Mouse (Mus musculus) hindbrain, embryonic 10.5 days (tissue): ENCODE data around the gene Clcn6. TPM values are rescaled to one million over a fixed set of nuclear protein-coding genes. Genes with fewer than 3 reads are reported as not detected.

Source experiments
- DNase-seq: peaks from one replicate; pipeline ENCODE4 v3.0.0-alpha.2; 2017; ENCODE audit warnings: low spot score
- H3K27ac ChIP-seq: fragments of 300-500 bp; sonication (generic); 2 replicates; pipeline ENCODE4 v1.5.1; 2016; ENCODE audit warnings: mild to moderate bottlenecking, moderate library complexity
- H3K27me3 ChIP-seq: fragments of 300-500 bp; sonication (generic); 2 replicates; pipeline ENCODE4 v1.6.1; 2016; ENCODE audit warnings: mild to moderate bottlenecking; ENCODE audit not compliant: poor library complexity, insufficient read depth, severe bottlenecking
- H3K36me3 ChIP-seq: fragments of 300-500 bp; sonication (generic); 2 replicates; pipeline ENCODE4 v1.6.1; 2016; ENCODE audit warnings: mild to moderate bottlenecking, moderate library complexity
- H3K4me1 ChIP-seq: fragments of 300-500 bp; sonication (generic); replicated peaks from 2 replicates; pipeline ENCODE4 v1.6.1; 2016; ENCODE audit warnings: mild to moderate bottlenecking
- H3K4me3 ChIP-seq: fragments of 300-500 bp; sonication (generic); 2 replicates; pipeline ENCODE4 v1.5.1; 2016; ENCODE audit warnings: mild to moderate bottlenecking, moderate library complexity
- H3K9me3 ChIP-seq: fragments of 300-500 bp; sonication (generic); 2 replicates; pipeline ENCODE4 v1.6.1; 2016; ENCODE audit warnings: mild to moderate bottlenecking, moderate library complexity
- WGBS: fragments of 180-500 bp; shearing (Covaris S2); methylation state at CpG from one replicate; pipeline ENCODE4 v1.1.7; 2016; 5-methylcytosine and 5-hydroxymethylcytosine counted together
- polyA plus RNA-seq: library from polyadenylated mRNA; unstranded; fragments of >200 nt; fragmentation: Nextera tagmentation; extraction: Ambion mirVana; gene quantifications from 2 replicates; pipeline ENCODE4 v1.2.1, GENCODE M21; 2016

Gene Clcn6
- polyA plus RNA-seq = 13.9 and 17.8 TPM in 2 replicates

DNA sequence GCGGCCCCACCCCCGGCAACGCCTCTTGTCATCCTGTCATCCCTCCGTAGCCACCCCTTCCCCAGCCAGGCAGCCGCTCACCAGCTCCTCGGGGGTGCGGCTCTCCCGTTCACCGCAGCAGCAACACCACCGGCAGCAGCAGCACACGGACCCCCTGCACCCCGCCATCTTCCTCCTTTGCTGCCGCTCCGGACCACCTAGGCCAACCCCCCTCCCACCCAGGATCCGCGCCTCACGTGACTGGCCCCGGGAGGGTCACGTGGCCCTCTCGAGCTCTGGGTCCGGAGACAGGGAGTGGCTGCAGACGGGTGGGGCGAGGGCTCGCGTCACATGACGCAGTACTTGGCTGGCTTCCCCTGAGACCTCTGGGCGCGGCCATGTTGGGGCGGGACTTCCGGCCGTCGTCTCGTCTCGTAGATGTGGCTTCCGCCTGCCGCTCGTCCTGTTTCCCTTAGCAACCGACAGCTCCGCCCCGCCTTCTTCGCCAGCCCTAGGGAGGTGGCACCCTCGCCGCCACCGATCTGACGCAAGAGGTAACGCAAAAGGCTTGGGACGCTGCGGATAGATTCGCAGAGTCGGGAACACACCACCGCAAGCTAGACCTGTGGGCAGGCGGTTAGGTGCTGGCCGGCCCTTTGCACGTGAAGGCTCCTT, at the start of gene Clcn6, which contains the start of gene Mthfr:
Gene Clcn6 (minus strand): TSS at position 222 of the 654 bp plus-strand sequence.
Gene Mthfr (plus strand): TSS at position 478 of the 654 bp plus-strand sequence.
- Histone ChIP-seq H3K4me1 (peaks cover 58% of the 10 kb centered on the region), H3K27me3 (no peaks in the 10 kb centered on the region), H3K36me3 (peaks cover 46% of the 10 kb centered on the region), H3K27ac (peak within 1 kb of the TSS; percentile 91), H3K9me3 (no peaks in the 10 kb centered on the region), H3K4me3 (peak within 1 kb of the TSS; percentile 81)
- under 1% methylated on average over 54 of the region's 54 CpGs for WGBS
- DNase-seq = peak; percentile 100

DNA sequence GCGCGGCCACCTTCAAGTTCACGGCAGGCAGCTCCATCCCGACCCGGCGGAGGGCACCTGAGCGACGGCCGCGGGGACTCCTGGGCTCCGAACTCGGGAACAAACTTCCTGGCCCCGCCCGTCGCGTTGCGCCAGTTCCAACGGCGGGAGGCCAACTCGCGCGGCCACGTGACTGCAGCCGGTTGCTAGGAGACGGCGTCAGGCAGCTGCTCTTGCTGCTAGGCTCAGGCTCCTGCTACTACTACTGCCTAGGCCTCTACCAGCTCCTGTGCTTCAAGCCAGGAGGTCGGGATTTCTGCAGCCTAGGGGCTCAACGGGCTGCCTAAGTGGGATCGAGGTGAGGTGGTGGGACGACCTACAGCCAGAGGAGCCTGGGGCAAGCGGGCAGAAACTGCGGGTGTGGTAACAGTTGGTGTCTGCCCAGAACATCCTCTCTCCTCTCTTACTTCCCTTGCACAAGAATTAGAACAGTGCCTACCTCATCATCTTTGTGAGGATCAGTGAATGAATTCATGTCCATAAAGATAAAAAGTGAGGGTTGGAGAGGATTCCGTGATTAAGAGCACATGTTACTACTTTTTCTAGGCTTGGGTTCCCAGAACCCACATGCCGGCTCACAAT, 49.4 kb upstream of the Clcn6 start, which contains the start of gene Agtrap:
Gene Agtrap (minus strand): TSS at position 125 of the 621 bp plus-strand sequence.
- no peaks in the 10 kb centered on the region for H3K9me3 ChIP-seq
- DNase-seq = peak; percentile 94
- H3K27ac ChIP-seq = peak within 1 kb of the TSS; percentile 91
- H3K4me3 ChIP-seq = peak within 1 kb of the TSS; percentile 71
- H3K4me1 ChIP-seq = peaks cover 63% of the 10 kb centered on the region
- 5% methylated on average over 34 of the region's 34 CpGs for WGBS
- no peaks in the 10 kb centered on the region for H3K36me3 ChIP-seq
- peaks cover 9% of the 10 kb centered on the region; the same call in 1 of the 2 replicates for H3K27me3 ChIP-seq

DNA sequence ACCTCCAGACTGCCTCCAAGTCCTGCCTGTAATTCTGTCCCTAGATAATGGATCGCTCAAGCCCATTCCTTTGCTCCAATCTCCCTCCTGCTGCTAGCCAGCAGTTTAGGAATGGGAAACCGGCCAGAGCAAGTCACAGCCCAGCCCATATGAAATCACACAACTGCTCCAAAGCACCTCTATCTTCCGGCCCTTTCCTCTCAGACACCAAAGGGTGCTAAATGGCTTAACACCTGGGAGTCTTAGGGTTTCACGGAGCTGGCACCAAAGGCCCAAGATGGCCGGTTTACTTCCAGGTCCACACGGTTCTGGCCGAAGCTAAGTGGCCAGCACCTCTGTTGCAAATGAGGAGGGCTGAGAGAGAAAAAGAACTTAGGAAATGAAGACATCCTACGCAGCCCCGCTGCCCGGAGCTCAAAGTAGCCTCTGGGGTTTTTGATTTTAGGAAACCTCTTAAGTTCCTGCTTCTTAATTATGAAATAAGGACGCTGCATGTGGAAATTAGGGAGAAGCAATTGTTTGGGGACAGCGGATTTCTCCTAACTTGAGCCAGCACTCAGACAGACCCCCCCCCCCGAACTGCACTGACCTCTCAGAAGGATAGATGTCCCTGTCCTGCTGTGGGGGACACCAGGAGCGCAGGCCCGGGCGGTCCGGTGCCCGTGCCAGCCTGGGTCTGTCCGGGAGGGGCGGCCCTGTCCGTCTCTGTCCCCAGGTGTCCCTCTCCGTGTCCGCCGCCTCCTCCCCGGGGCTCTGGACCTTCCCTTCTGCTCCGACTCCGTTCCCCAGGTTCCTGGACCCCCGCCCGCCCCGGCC, 48.7 kb upstream of the Clcn6 start:
- Histone ChIP-seq H3K4me1 (peaks cover 69% of the 10 kb centered on the region), H3K27ac (peak overlapping the region; percentile 91), H3K9me3 (no peaks in the 10 kb centered on the region), H3K4me3 (peak overlapping the region; percentile 71), H3K36me3 (peaks cover under 1% of the 10 kb centered on the region), H3K27me3 (peaks cover 9% of the 10 kb centered on the region; the same call in 1 of the 2 replicates)
- peak; percentile 30 for DNase-seq
- 3% methylated on average over 30 of the region's 30 CpGs for WGBS

DNA sequence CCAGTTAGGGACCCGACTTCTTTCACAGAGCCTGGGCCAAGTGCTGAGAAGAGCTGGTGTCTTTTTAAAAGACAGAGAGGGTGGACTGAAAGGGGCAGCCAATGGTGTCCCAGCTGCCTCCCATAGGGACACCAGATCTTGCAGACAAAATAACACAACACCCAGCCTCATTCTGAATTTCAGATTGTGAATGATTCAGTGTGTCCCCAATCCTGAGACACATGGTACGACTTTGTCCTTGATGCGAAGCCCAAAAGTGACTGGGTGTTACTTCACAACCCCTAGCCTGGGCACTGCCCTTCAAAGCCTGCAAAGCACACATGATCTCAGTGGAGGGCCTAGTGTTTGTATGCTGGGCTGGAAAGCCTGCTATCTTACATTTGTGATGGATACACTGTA, 47.3 kb upstream of the Clcn6 start:
- H3K9me3 ChIP-seq = no peaks in the 10 kb centered on the region
- 68% methylated on average over 3 of the region's 3 CpGs for WGBS

DNA sequence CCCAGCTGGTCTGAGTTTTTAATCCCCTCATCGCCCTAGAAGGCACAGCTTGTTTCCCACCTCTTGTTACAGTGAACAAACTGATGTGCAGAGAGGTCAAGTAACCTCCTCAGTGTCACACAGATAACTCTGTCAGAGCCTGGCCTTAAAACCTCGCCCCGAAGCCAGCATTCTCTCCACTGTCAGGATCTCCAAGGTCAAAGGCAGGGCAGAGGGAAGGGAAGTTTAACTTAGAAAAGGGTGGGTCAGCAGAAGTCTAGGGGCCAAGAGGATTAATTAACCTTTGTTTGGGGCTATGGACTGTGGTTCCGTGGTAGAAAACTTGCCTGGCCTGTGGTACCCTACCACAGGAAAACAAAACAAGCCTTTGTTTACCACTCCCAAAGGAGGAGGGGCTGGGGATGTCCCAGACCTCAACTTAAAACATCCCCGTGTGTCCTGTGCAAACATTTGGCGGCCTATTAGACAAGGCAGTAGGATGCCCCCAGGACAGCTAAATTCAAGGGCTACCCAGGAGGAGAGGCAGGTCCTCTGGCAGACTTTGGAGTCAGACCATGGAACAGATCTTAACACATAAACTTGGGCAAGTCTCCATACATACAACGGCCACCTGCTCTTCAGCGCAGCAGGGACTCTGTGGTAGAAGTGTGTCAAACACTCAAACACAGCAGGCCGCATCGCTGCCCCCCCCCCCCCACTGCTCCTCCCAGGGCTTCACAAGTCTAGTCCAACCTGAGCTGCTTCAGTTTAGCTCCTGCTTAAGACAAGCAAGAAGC, 46.7 kb upstream of the Clcn6 start:
- H3K36me3 ChIP-seq = peaks cover 20% of the 10 kb centered on the region
- no peak for DNase-seq
- peaks cover 9% of the 10 kb centered on the region; the same call in 1 of the 2 replicates for H3K27me3 ChIP-seq
- 0 out of 2 replicates have a peak overlapping the region, but pooled peaks have one; percentile 9 for H3K4me3 ChIP-seq
- peak overlapping the region; percentile 41; the same call in 1 of the 2 replicates for H3K27ac ChIP-seq
- 38% methylated on average over 10 of the region's 10 CpGs for WGBS
- H3K9me3 ChIP-seq = no peaks in the 10 kb centered on the region
- peaks cover 72% of the 10 kb centered on the region for H3K4me1 ChIP-seq

More for the DNA sequence above, 47.3 kb upstream of the Clcn6 start:
- no peak for DNase-seq
- Histone ChIP-seq H3K4me3 (0 out of 2 replicates have a peak overlapping the region, but pooled peaks have one; percentile 9), H3K27ac (peak overlapping the region; percentile 41; the same call in 1 of the 2 replicates), H3K27me3 (peaks cover 9% of the 10 kb centered on the region; the same call in 1 of the 2 replicates), H3K4me1 (peaks cover 72% of the 10 kb centered on the region), H3K36me3 (peaks cover 14% of the 10 kb centered on the region)

DNA sequence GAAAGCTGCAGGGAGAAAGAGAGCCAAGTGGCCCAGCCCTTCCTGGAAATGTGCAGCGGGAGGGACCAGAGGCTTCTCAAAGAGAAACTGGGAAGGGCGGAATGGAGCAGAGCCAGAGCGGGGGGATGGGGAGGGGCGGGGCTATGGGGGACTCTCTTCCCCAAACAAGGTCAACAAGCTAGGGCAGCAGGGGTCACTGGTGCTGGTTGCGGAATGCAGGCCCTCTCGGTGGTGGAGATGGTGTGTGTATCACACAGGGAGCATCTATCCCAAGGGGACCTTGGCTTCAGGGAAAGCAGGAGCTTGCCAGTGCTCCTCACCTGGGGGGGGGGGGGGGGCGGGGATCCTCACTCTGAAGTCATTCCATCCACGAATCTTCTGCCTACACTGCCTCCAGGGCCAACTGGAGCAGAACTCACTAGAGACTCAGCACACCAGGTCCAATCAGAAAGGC, 45.7 kb upstream of the Clcn6 start:
- Histone ChIP-seq H3K4me1 (peaks cover 70% of the 10 kb centered on the region), H3K4me3 (peak overlapping the region; percentile 18; the same call in 1 of the 2 replicates), H3K27me3 (peaks cover 9% of the 10 kb centered on the region; the same call in 1 of the 2 replicates), H3K36me3 (peaks cover 30% of the 10 kb centered on the region), H3K27ac (peak overlapping the region; percentile 59; the same call in 1 of the 2 replicates), H3K9me3 (no peaks in the 10 kb centered on the region)
- WGBS = 6% methylated on average over 8 of the region's 8 CpGs
- peak; percentile 66 for DNase-seq

DNA sequence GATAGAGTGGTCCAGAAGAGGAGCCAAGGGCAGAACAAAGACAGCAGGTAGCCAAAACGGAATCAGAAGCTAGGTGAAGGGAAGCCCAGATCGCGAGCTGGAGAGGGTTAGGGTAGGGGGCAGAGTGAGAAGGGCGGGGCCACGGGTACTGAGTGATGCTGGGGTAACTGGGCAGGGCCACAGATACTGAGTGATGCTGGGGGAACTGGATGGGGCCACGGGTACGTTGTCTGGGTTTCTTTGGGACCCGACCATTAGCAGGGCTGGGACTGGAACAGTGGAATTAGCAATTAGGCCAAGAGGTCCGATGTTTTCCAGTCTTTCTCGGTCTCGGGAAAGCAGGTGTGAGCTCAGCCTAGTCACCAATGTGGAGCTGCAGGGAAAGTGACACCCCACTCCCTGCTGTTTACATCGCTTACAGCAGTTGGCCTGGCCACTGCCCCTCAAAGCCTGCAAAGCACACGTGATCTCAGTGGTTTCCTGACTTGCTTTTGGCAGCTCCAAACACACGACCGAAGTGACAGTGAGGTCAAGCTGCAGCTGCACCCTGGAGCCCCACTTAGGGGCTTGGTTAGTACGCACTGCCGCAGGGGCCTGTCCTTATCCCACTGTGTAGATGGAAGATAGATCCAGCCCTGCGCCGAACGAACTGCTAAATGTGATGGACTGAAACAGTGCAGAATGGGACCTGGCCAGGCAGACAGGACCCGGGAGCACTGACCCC, 44.7 kb upstream of the Clcn6 start:
- DNase-seq = no peak
- H3K9me3 ChIP-seq = no peaks in the 10 kb centered on the region
- 59% methylated on average over 21 of the region's 21 CpGs for WGBS
- H3K4me1 ChIP-seq = peaks cover 60% of the 10 kb centered on the region
- H3K27me3 ChIP-seq = peaks cover 9% of the 10 kb centered on the region; the same call in 1 of the 2 replicates
- H3K36me3 ChIP-seq = peaks cover 34% of the 10 kb centered on the region
- H3K4me3 ChIP-seq = no peak overlapping the region
- H3K27ac ChIP-seq = 0 out of 2 replicates have a peak overlapping the region, but pooled peaks have one; percentile 59

DNA sequence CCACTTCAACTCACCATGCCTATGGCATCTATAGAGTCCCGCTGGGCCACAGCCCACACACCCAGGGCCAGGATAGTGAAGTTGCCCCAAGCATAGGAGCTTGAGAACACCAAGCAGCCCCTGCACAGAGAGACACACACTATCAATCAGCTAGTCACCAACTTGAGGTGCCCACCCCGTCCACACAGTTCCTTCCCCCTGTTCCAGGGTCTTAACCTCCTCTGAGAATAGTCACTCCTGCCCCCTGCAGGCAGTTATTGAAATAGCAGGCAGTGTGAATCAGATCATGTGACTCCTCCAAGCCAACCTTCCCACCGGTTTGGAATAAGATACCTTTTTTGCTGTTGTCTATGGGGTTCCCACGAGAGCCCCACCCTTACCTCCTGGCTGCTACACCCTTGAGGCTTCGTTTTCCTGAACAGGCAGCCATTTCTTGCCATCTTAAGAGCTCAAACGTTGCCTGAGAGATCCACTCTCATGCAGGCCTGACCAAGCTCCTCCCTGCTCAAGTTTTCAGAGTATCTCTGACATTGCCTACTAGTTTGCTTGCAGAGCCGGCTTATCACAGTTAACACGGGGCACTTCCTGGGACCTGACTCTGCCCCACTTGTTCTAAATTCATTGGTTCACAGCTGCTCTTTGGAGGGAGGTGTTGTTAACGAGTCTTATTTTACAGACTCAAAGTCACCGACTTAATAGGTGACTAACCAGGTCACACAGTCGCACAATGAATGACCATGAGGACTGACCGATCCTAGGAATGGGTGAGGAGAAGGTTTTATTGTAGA, 43.8 kb upstream of the Clcn6 start:
- H3K27ac ChIP-seq = no peak overlapping the region
- no peaks in the 10 kb centered on the region for H3K9me3 ChIP-seq
- no peak overlapping the region for H3K4me3 ChIP-seq
- 55% methylated on average over 12 of the region's 12 CpGs for WGBS
- peaks cover 34% of the 10 kb centered on the region for H3K36me3 ChIP-seq
- DNase-seq = peak; percentile 71
- peaks cover 9% of the 10 kb centered on the region; the same call in 1 of the 2 replicates for H3K27me3 ChIP-seq
- peaks cover 56% of the 10 kb centered on the region for H3K4me1 ChIP-seq

DNA sequence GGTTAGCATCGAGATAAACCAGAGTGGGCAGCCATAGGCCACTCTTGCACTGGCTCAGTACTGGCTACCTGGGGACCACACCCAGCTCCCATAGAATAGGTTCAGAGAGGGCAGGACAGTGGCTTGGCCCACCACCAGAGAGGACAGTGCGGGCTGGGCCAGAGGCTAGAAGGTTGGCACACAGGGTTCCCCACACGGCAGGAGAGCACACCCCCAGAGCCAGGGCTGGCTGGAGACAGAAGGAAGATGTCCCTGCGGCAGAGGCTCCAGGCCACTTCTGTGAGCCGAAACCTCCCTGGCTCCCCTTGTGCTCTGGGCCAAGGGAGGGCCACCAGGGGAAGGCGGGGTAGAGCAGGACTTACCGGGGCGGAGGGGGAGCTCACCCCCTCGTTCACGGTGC, 42.6 kb upstream of the Clcn6 start:
- H3K4me1 ChIP-seq = peaks cover 43% of the 10 kb centered on the region

DNA sequence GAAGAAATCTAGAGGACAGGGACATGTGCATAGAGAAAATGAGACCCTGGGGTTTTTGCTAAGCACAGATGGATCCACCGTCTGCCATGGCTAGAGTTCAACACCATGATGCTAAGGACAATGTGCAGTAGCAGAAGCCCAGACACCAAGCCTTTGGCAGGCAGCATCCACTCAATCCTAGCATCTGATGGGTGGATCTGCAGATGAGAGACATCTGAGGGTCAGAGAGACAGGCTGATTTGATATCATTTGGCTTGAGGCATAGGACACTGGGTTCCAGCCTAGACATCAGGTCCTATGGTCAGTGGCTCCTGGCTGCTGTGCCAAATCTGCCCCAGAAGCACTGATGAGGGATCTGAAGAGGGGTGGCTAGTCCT, 42.0 kb upstream of the Clcn6 start:
- no peak overlapping the region for H3K4me3 ChIP-seq
- no peak overlapping the region for H3K27ac ChIP-seq
- peaks cover 37% of the 10 kb centered on the region for H3K4me1 ChIP-seq
- H3K9me3 ChIP-seq = no peaks in the 10 kb centered on the region
- DNase-seq = no peak
- 93% methylated on average over 1 of the region's 1 CpGs for WGBS
- peaks cover 34% of the 10 kb centered on the region for H3K36me3 ChIP-seq
- H3K27me3 ChIP-seq = peaks cover 7% of the 10 kb centered on the region; the same call in 1 of the 2 replicates

More for the DNA sequence above, 42.6 kb upstream of the Clcn6 start:
- Histone ChIP-seq H3K27me3 (peaks cover 6% of the 10 kb centered on the region; the same call in 1 of the 2 replicates), H3K4me3 (no peak overlapping the region), H3K9me3 (no peaks in the 10 kb centered on the region), H3K36me3 (peaks cover 34% of the 10 kb centered on the region), H3K27ac (no peak overlapping the region)
- 92% methylated on average over 10 of the region's 10 CpGs for WGBS
- no peak for DNase-seq
